Mouse (Mus musculus): ENCODE results near the gene Olfr462.
"Not testable (repeated sequence)": the region's sequence is repeated elsewhere in the genome, so short reads cannot be mapped to it uniquely, and the experiment has no call there.

Gene Olfr462

GRCm38 (mm10) chr11:87892168-87892567, at the start of gene Olfr462:
TSS of gene Olfr462 (minus strand) at chr11:87892268.
- no peak for DNase-seq (ENCODE audit: low spot score)

GRCm38 (mm10) chr11:87935467-87935866, 43.4 kb upstream of the Olfr462 start:
- no peak for DNase-seq (ENCODE audit: low spot score)

GRCm38 (mm10) chr11:87933731-87934130, 41.7 kb upstream of the Olfr462 start:
- DNase-seq (ENCODE audit: low spot score), result no peak

- no peak for DNase-seq (ENCODE audit: low spot score)
Observed at GRCm38 (mm10) chr11:87930348-87930747, 38.3 kb upstream of the Olfr462 start.

GRCm38 (mm10) chr11:87920966-87921365, 28.9 kb upstream of the Olfr462 start, which contains the start of gene Olfr464:
TSS of gene Olfr464 (minus strand) at chr11:87920967.
- DNase-seq (ENCODE audit: low spot score), result no peak

GRCm38 (mm10) chr11:87920301-87920700, 28.2 kb upstream of the Olfr462 start:
- DNase-seq (ENCODE audit: low spot score), result no peak

- DNase-seq (ENCODE audit: low spot score), result no peak
Observed at GRCm38 (mm10) chr11:87916005-87916404, 23.9 kb upstream of the Olfr462 start.

- DNase-seq (ENCODE audit: low spot score), result no peak
Observed at GRCm38 (mm10) chr11:87904331-87904730, 12.3 kb upstream of the Olfr462 start.

GRCm38 (mm10) chr11:87897287-87897686, 5.2 kb upstream of the Olfr462 start, which contains the start of gene Olfr463:
TSS of gene Olfr463 (minus strand) at chr11:87897387.
- no peak for DNase-seq (ENCODE audit: low spot score)

GRCm38 (mm10) chr11:87884856-87885255, 7.2 kb downstream of the Olfr462 start:
- peak; percentile 52 for DNase-seq (ENCODE audit: low spot score)

- DNase-seq (ENCODE audit: low spot score), result peak; percentile 9
Observed at GRCm38 (mm10) chr11:87883493-87883892, 8.6 kb downstream of the Olfr462 start.

GRCm38 (mm10) chr11:87881714-87882113, 10.4 kb downstream of the Olfr462 start:
- DNase-seq (ENCODE audit: low spot score), result no peak

GRCm38 (mm10) chr11:87879826-87880225, 12.2 kb downstream of the Olfr462 start:
- DNase-seq (ENCODE audit: low spot score), result no peak

- DNase-seq (ENCODE audit: low spot score), result no peak
Observed at GRCm38 (mm10) chr11:87875436-87875835, 16.6 kb downstream of the Olfr462 start, which contains the start of gene Epx. TSS of gene Epx (minus strand) at chr11:87875536.

GRCm38 (mm10) chr11:87871766-87872165, 20.3 kb downstream of the Olfr462 start:
- no peak for DNase-seq (ENCODE audit: low spot score)

GRCm38 (mm10) chr11:87870096-87870495, 22.0 kb downstream of the Olfr462 start:
- DNase-seq (ENCODE audit: low spot score), result no peak

- DNase-seq (ENCODE audit: low spot score), result not testable (repeated sequence)
Observed at GRCm38 (mm10) chr11:87866891-87867290, 25.2 kb downstream of the Olfr462 start.

- DNase-seq (ENCODE audit: low spot score), result no peak
Observed at GRCm38 (mm10) chr11:87862805-87863204, 29.3 kb downstream of the Olfr462 start.

GRCm38 (mm10) chr11:87860426-87860825, 31.6 kb downstream of the Olfr462 start:
- DNase-seq (ENCODE audit: low spot score), result no peak

GRCm38 (mm10) chr11:87859273-87859672, 32.8 kb downstream of the Olfr462 start:
- no peak for DNase-seq (ENCODE audit: low spot score)

GRCm38 (mm10) chr11:87854550-87854949, 37.5 kb downstream of the Olfr462 start:
- DNase-seq (ENCODE audit: low spot score), result no peak

GRCm38 (mm10) chr11:87853597-87853954, 38.5 kb downstream of the Olfr462 start:
- DNase-seq (ENCODE audit: low spot score), result peak; percentile 19

GRCm38 (mm10) chr11:87852690-87853596, 39.1 kb downstream of the Olfr462 start, which contains the start of gene Mks1:
TSS of gene Mks1 (plus strand) at chr11:87853215.
- peak; percentile 93 for DNase-seq (ENCODE audit: low spot score)
